Mouse (Mus musculus) forebrain, embryonic 12.5 days (tissue): ENCODE measurements at regions not wholly inside any gene's neighbourhood (a gene's known extent, or its start where the extent isn't known, plus 50 kb on each side); places are given as distances from the start of the nearest gene placed in this dataset.

Experiments
- ATAC-seq: fragments of 200-750 bp; cut with Nextera tagmentation; 2 replicates; pipeline ENCODE4 v1.8.0; 2017; ENCODE audit warnings: moderate TSS enrichment; ENCODE audit not compliant: low FRiP score
- H3K27ac ChIP-seq: fragments of 300-500 bp; sonication (generic); 2 replicates; pipeline ENCODE4 v1.5.1; 2016; ENCODE audit warnings: mild to moderate bottlenecking
- H3K27me3 ChIP-seq: fragments of 300-500 bp; sonication (generic); 2 replicates; pipeline ENCODE4 v1.6.1; 2016; ENCODE audit warnings: mild to moderate bottlenecking
- H3K36me3 ChIP-seq: fragments of 300-500 bp; sonication (generic); replicated peaks from 2 replicates; pipeline ENCODE4 v1.6.1; 2016; ENCODE audit warnings: mild to moderate bottlenecking
- H3K4me1 ChIP-seq: fragments of 300-500 bp; sonication (generic); 2 replicates; pipeline ENCODE4 v1.6.1; 2016
- H3K4me2 ChIP-seq: fragments of 300-500 bp; sonication (generic); 2 replicates; pipeline ENCODE4 v1.6.1; 2016; ENCODE audit warnings: mild to moderate bottlenecking, moderate library complexity
- H3K4me3 ChIP-seq: fragments of 300-500 bp; sonication (generic); replicated peaks from 2 replicates; pipeline ENCODE4 v1.5.1; 2016; ENCODE audit warnings: mild to moderate bottlenecking
- H3K9ac ChIP-seq: fragments of 300-500 bp; sonication (generic); 2 replicates; pipeline ENCODE4 v1.6.1; 2016; ENCODE audit warnings: mild to moderate bottlenecking
- H3K9me3 ChIP-seq: fragments of 300-500 bp; sonication (generic); 2 replicates; pipeline ENCODE4 v1.6.1; 2016
- WGBS: fragments of 180-500 bp; shearing (Covaris S2); methylation state at CpG from one replicate; pipeline ENCODE4 v1.1.7; 2016; 5-methylcytosine and 5-hydroxymethylcytosine counted together

DNA sequence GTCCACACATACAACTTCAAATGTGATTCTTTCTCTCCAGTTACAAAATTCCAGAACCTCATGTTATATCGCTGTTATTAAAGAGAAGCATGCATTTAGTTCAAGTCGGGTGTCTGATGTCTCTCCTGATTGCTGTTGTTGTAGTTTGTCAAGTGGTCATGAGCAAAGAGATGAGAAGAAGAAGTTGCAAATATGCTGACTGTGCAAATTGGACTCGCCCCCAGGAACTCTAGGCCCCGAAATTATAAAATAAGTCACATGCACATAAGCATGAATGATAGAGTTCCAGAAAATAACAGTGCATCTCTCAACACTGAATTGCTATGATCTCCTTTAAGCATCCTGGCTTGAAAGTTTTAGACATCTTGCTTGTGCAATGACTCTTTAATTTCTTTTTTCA, 53.3 kb downstream of the Kif2b start:
- no peak for ATAC-seq

DNA sequence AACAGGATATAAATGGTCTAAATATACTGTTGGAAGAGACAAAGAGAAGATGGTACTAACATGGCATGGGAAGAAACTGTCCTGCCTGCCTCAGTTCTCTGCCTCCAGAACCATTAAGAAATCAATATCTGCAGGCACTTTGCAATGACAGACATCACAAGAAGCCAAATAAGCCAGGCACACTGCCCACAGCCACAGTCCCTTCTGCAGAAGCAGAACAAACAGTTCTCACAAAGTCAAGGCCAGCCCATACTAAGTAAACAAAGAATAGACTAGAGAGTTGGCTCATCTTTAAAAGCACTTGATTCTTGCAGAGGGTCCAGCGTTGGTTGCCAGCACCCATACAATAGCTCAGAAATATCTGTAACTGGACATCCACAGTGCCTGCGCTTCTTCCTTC, 98.1 kb downstream of the Kif2b start:
- WGBS: 92% methylated on average over 2 of the region's 2 CpGs
- Histone ChIP-seq H3K4me2 (no peak overlapping the region), H3K36me3 (no peaks in the 10 kb centered on the region), H3K27me3 (no peaks in the 10 kb centered on the region), H3K4me1 (no peaks in the 10 kb centered on the region), H3K4me3 (no peak overlapping the region), H3K27ac (no peak overlapping the region), H3K9me3 (no peaks in the 10 kb centered on the region), H3K9ac (no peak overlapping the region)
- no peak for ATAC-seq

More for the DNA sequence above, 53.3 kb downstream of the Kif2b start:
- Histone ChIP-seq H3K4me3 (no peak overlapping the region), H3K9me3 (no peaks in the 10 kb centered on the region), H3K9ac (no peak overlapping the region), H3K4me2 (no peak overlapping the region), H3K27ac (no peak overlapping the region), H3K4me1 (no peaks in the 10 kb centered on the region), H3K36me3 (no peaks in the 10 kb centered on the region), H3K27me3 (no peaks in the 10 kb centered on the region)
- WGBS: 93% methylated on average over 4 of the region's 4 CpGs

DNA sequence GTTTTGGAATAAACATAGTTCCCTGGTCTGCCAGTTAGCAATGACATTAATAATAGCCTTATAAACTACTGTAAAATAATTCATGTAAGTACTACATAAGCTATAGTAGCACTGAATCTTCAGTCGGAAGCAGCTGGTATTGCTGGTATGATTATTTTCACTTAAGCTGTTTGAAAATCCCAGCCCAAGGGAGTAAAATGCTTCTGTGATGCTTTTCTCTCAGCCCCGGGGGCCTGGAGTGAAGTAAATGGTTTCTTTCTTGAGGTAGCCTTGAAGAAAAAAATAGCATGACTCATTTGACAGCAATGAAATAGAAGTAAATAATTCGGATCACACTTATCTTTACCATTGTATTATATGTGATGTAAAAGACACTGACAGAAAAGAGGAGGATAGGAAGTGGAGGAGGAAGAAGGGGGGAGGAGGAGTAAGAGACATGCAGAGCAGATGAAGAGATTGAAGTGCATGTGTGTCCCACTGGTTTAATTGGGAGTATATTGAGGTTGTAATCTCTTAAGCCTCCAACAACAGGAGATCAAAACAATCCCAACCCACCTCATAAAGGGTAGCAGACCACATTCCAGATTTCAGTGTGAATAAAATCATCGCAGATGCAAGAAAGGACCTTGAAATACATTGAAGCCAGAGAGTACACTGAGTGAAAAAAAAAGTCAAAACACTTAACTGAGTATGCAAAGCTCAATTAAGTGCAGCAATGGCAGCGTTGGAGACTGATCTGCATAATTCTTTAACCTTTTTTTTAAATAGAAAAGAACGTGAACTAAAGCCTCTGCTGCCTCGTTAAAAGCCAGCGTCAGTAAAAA, 113.6 kb downstream of the Kif2b start:
- no peak overlapping the region for H3K4me3 ChIP-seq
- H3K27me3 ChIP-seq: no peaks in the 10 kb centered on the region
- H3K4me1 ChIP-seq: peaks cover 10% of the 10 kb centered on the region
- ATAC-seq: peak; percentile 60; the same call in 1 of the 2 replicates
- no peaks in the 10 kb centered on the region for H3K9me3 ChIP-seq
- H3K4me2 ChIP-seq: peak overlapping the region; percentile 8; the same call in 1 of the 2 replicates
- WGBS: 12% methylated on average over 8 of the region's 8 CpGs
- no peaks in the 10 kb centered on the region for H3K36me3 ChIP-seq
- no peak overlapping the region for H3K9ac ChIP-seq
- H3K27ac ChIP-seq: peak overlapping the region; percentile 36; the same call in 1 of the 2 replicates

DNA sequence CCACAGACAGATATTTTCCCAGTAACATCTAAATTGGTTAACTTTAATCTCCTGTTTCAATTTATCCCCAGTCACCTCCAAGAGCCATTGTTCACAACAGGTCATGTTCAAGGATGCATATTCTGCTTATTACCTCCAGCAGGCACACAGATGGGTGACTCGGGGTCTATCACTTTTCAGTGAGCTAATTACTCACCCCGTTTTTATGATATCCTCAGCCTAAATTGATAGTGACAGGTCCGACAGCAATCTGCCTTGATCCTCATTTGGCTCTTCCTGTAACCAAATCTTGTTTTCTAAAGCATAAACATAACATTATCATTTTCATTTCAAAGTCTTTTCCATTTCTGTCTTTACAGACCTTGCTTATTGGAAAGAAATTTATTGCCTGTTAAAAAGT, 115.4 kb downstream of the Kif2b start:
- H3K9ac ChIP-seq: no peak overlapping the region
- WGBS: 69% methylated on average over 3 of the region's 3 CpGs
- no peak for ATAC-seq
- H3K4me1 ChIP-seq: peaks cover 10% of the 10 kb centered on the region
- H3K27ac ChIP-seq: no peak overlapping the region
- H3K27me3 ChIP-seq: no peaks in the 10 kb centered on the region
- no peak overlapping the region for H3K4me2 ChIP-seq
- H3K9me3 ChIP-seq: no peaks in the 10 kb centered on the region
- no peaks in the 10 kb centered on the region for H3K36me3 ChIP-seq
- H3K4me3 ChIP-seq: no peak overlapping the region

DNA sequence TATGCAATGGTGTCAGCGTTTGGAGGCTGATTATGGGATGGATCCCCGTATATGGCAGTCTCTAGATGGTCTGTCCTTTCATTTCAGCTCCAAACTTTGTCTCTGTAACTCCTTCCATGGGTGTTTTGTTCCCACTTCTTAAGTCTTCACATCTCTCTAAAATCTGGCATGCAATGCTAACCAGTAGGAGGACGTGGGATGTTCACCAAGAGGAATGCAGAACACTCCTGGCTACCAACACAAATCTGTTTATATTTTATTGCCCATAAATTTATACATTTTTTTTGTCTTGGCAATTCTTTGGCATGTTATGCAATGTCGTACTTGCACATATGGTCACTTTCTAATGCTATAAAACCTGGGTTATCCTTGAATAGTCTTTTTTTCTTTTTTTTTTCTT, 135.0 kb downstream of the Kif2b start:
- Histone ChIP-seq H3K9ac (no peak overlapping the region), H3K27ac (no peak overlapping the region), H3K9me3 (no peaks in the 10 kb centered on the region), H3K4me1 (no peaks in the 10 kb centered on the region), H3K36me3 (no peaks in the 10 kb centered on the region), H3K27me3 (no peaks in the 10 kb centered on the region), H3K4me2 (no peak overlapping the region), H3K4me3 (no peak overlapping the region)
- 84% methylated on average over 4 of the region's 4 CpGs for WGBS
- no peak for ATAC-seq

DNA sequence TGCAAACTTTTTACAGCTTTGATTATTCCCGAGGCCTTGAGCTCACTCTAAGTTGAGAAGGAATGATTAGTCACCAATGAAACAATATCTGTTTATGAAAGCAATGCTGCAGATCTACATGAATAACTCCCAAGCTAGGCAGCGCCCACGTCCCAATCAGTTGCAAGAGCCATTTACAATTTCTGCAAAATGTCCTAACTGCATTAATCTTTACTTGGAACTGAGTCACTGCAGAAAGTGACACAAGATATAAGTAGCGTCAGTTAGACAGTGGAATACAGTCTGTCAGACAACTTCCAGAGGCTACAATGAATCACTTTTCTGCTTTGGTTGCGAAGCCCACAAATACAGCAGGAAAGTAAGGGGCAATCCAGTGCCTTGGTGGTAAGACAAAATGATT, 145.2 kb downstream of the Kif2b start:
- Histone ChIP-seq H3K4me2 (no peak overlapping the region), H3K9ac (no peak overlapping the region), H3K36me3 (no peaks in the 10 kb centered on the region), H3K4me3 (no peak overlapping the region), H3K27me3 (no peaks in the 10 kb centered on the region), H3K27ac (no peak overlapping the region), H3K9me3 (no peaks in the 10 kb centered on the region), H3K4me1 (no peaks in the 10 kb centered on the region)
- ATAC-seq: no peak
- 90% methylated on average over 5 of the region's 5 CpGs for WGBS

DNA sequence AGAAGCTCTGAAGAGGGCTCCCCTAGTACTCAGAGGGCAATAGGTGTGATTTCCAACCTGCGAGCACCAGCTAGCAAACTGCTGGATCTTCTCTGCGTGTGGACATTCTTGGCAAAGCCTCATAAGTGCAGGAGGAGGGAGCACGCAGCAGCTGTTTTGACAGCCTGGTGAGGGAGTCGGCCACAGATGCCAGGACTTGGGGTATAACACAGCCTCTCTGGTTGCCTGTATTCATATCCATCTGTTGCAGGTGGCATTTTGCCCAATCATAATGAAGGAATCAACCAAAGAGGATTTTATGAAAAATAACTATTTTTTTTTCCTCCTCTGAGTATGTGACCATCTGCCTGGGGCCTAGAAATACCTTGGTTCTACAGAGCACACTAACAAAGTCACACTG, 150.6 kb downstream of the Kif2b start:
- Histone ChIP-seq H3K27me3 (no peaks in the 10 kb centered on the region), H3K9me3 (no peaks in the 10 kb centered on the region), H3K9ac (no peak overlapping the region), H3K4me2 (no peak overlapping the region), H3K4me1 (no peaks in the 10 kb centered on the region), H3K4me3 (no peak overlapping the region), H3K36me3 (no peaks in the 10 kb centered on the region), H3K27ac (no peak overlapping the region)
- 81% methylated on average over 4 of the region's 4 CpGs for WGBS
- no peak for ATAC-seq

DNA sequence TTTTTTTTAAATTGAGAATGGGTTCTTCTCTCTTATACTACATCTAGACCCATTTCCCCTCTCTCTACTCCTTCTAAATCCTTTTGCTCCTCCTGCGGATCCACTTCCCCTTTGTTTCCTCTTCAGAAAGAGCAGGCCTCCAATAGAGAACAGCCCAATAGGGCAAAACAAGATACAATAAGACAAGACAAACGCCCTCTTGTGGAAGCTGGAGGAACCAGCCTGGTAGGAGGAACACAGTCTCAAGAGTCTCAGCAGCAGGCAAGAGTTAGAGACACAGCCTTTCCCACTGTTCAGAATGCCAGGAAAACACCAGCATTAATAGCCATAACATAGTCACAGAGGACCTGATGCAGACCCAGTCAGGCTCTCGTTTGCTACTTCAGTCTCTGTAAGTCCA, 190.2 kb downstream of the Kif2b start:
- Histone ChIP-seq H3K27me3 (no peaks in the 10 kb centered on the region), H3K4me1 (no peaks in the 10 kb centered on the region), H3K36me3 (no peaks in the 10 kb centered on the region), H3K4me2 (no peak overlapping the region), H3K9ac (no peak overlapping the region), H3K9me3 (no peaks in the 10 kb centered on the region), H3K4me3 (no peak overlapping the region), H3K27ac (no peak overlapping the region)
- no peak for ATAC-seq
- 55% methylated on average over 3 of the region's 3 CpGs for WGBS

DNA sequence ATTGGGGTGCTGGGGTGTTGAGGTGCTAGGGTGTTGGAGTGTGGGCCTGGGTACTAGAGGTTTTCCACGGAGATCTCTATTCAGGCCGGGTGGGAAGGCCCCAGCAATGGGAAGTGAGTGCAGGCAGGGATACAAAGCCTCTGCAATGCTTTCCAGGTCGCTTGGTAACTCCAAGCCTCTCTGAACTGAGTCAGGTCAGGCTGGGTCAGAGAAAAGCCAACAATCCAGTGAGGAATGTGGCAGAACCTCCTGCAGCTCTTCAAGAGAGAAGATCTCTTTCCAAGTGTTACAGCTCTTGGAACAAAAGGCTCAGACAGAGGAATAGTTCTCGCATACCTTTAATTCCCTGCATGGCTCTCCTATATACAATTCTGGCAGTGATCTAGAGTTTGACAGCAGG, 220.3 kb downstream of the Kif2b start:
- Histone ChIP-seq H3K27ac (no peak overlapping the region), H3K27me3 (no peaks in the 10 kb centered on the region), H3K4me1 (peaks cover 3% of the 10 kb centered on the region; the same call in 1 of the 2 replicates), H3K9me3 (no peaks in the 10 kb centered on the region), H3K9ac (no peak overlapping the region), H3K36me3 (no peaks in the 10 kb centered on the region), H3K4me2 (no peak overlapping the region), H3K4me3 (no peak overlapping the region)
- 18% methylated on average over 4 of the region's 4 CpGs for WGBS
- no peak for ATAC-seq

DNA sequence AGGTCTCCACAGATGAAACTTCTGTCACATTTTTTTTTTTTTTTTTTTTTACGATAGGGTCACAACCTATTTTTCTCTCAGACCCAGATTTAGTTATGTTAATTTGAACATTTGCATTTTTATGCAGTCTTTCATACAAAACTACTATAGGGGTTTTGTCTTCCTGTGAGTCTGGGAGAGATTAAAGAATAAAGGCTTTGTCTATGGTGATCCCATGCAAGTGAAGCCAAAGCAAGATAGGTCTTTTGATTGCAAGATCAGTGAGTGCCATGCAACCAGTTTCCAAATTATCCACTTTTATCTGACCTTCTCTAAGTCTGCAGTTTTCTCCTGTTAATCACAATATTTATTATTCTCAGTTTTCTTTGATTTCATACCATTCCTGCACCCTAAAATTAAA, 234.7 kb downstream of the Kif2b start:
- 32% methylated on average over 1 of the region's 1 CpGs for WGBS
- H3K4me2 ChIP-seq: no peak overlapping the region
- no peaks in the 10 kb centered on the region for H3K4me1 ChIP-seq
- no peak overlapping the region for H3K27ac ChIP-seq
- H3K4me3 ChIP-seq: no peak overlapping the region
- no peaks in the 10 kb centered on the region for H3K9me3 ChIP-seq
- no peaks in the 10 kb centered on the region for H3K27me3 ChIP-seq
- ATAC-seq: no peak
- H3K9ac ChIP-seq: no peak overlapping the region
- no peaks in the 10 kb centered on the region for H3K36me3 ChIP-seq

DNA sequence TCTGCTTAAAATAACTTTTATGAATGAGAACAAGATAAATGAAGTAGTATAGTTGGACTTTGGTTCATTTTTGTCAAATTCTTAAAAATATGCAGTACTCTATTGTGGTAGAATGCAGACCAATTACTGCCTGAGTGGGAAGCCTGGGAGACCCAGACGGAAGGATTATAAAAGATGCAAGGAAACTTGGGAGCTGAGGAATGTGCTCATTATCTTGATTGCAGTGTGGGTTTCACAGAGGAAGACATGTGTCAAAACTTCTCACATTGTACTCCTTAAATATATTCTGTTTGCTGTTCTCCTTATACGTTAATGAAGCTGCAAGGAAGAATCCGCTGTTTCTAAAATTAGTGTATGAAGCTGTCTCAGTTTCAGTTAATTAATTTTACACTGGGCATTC, 244.3 kb downstream of the Kif2b start:
- Histone ChIP-seq H3K9me3 (no peaks in the 10 kb centered on the region), H3K27me3 (no peaks in the 10 kb centered on the region), H3K4me1 (peaks cover 3% of the 10 kb centered on the region; the same call in 1 of the 2 replicates), H3K9ac (no peak overlapping the region), H3K4me2 (no peak overlapping the region), H3K36me3 (no peaks in the 10 kb centered on the region), H3K4me3 (no peak overlapping the region), H3K27ac (no peak overlapping the region)
- peak; percentile 78; the same call in 1 of the 2 replicates for ATAC-seq
- WGBS: 12% methylated on average over 3 of the region's 3 CpGs

DNA sequence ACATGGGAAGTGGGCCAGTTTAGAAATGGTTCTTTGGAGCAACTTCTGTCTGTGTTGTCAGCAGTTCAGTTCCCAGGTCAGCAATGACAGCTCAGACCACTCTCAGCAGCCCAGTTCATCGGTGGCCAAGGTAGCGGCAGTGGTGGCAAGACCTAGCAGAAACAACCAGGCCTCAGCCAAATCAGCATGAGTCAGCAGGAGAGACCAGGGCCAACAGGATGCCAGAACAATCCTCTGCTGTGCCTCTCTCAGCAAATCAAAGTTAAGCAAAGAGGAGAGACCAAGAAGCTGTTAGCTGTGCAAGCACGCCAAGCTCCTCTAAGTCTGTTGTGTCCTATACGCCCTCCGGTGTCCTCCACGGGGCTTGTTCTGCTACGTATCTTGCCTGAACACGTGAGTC, 249.8 kb downstream of the Kif2b start:
- no peak overlapping the region for H3K9ac ChIP-seq
- no peaks in the 10 kb centered on the region for H3K27me3 ChIP-seq
- 90% methylated on average over 8 of the region's 8 CpGs for WGBS
- no peak overlapping the region for H3K4me3 ChIP-seq
- no peaks in the 10 kb centered on the region for H3K9me3 ChIP-seq
- no peak overlapping the region for H3K4me2 ChIP-seq
- H3K27ac ChIP-seq: no peak overlapping the region
- H3K36me3 ChIP-seq: no peaks in the 10 kb centered on the region
- peaks cover 3% of the 10 kb centered on the region; the same call in 1 of the 2 replicates for H3K4me1 ChIP-seq
- ATAC-seq: no peak

DNA sequence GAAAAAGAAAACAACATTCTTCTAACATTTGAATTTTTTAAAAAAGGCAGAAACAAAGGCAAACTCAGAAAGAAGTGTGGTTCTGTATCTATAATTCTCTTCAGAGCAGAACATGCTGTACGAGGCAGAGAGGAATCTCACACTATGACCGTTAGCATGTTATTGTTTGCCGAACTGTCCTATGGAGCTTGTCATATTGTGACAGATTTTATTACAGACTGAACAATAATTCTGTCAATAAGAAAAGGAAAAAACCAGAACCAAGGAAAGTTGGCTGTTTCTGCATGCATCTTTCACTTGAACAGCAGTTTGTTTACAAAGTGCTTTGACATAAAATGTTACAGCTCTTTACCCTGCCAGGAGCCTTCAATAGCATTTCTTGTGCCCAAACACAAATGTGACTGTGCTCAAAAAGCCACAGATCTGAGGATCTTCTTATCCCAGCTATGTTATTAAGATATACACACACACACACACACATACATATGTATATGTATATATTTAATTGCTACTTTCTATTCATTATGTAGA, 267.1 kb downstream of the Kif2b start:
- no peaks in the 10 kb centered on the region for H3K4me1 ChIP-seq
- no peaks in the 10 kb centered on the region for H3K36me3 ChIP-seq
- no peak overlapping the region for H3K4me3 ChIP-seq
- H3K9ac ChIP-seq: no peak overlapping the region
- H3K27me3 ChIP-seq: no peaks in the 10 kb centered on the region
- no peak for ATAC-seq
- H3K4me2 ChIP-seq: no peak overlapping the region
- H3K9me3 ChIP-seq: no peaks in the 10 kb centered on the region
- H3K27ac ChIP-seq: no peak overlapping the region
- 67% methylated on average over 3 of the region's 3 CpGs for WGBS
